ENCODE assay signal across 10 mouse cellular contexts in genomic region chrX:136170625-136171024, GRCm38 (mm10). TPM values are rescaled to one million over a fixed set of nuclear protein-coding genes. Genes with fewer than 3 reads are reported as not detected.
DNase-seq lines count a peak whose midpoint lies in the region; ATAC-seq and TF ChIP-seq lines count a peak whose summit lies in the region.
"Had no signal": no experiment of that assay in that cellular context is flagged by ENCODE, and none has a peak within 500 bp of the region (broad histone marks: within the 10 kb centered on the region; RNA-seq: fewer than 3 reads in every experiment).

No protein-coding gene starts in this region.

- intact Hi-C loops in heart, adult 2 months (cut with DNase I), result loop anchor here (5.0 kb wide), 1 partner anchor 877 kb away; the partner anchor contains the start of gene Fam199x
- intact Hi-C loops in left cerebral cortex, postnatal 10 days (cut with DNase I), result no loop called here

- TF ChIP-seq EP300 in heart, adult 2 months (IDR thresholded peaks at IDR 0.05; ENCODE audit: insufficient read depth, low read depth, low read length), result no peak

- no peaks in the 10 kb centered on the region for H3K36me3 ChIP-seq in heart, embryonic 10.5 days
- no peaks in the 10 kb centered on the region for H3K36me3 ChIP-seq in heart, adult 2 months (ENCODE audit: control insufficient read depth, insufficient read depth, low read length)
- no peaks in the 10 kb centered on the region for H3K36me3 ChIP-seq in embryonic facial prominence, embryonic 12.5 days
- no peaks in the 10 kb centered on the region for H3K36me3 ChIP-seq in hindbrain, embryonic 15.5 days
- 0 out of 2 replicates have a peak, but pooled peaks cover 3% of the 10 kb centered on the region for H3K36me3 ChIP-seq in midbrain, embryonic 14.5 days (ENCODE audit: control insufficient read depth, insufficient read depth, low read length)

- peak overlapping the region; percentile 65 for H3K4me3 ChIP-seq in heart, embryonic 10.5 days
- no peak overlapping the region for H3K4me3 ChIP-seq in heart, adult 2 months
- peak overlapping the region; percentile 57 for H3K4me3 ChIP-seq in embryonic facial prominence, embryonic 12.5 days
- H3K4me3 ChIP-seq in hindbrain, embryonic 15.5 days, result peak overlapping the region; percentile 57
- H3K4me3 ChIP-seq in midbrain, embryonic 14.5 days (replicated peaks; ENCODE audit: low read depth, low read length), result peak overlapping the region; percentile 53

- TF ChIP-seq CTCF in heart, adult 2 months (IDR thresholded peaks at IDR 0.05), result no peak

- H3K4me2 ChIP-seq in embryonic facial prominence, embryonic 12.5 days (replicated peaks), result peak overlapping the region; percentile 50
- H3K4me2 ChIP-seq in hindbrain, embryonic 15.5 days, result peak overlapping the region; percentile 58
- H3K4me2 ChIP-seq in midbrain, embryonic 14.5 days (ENCODE audit: low read length), result peak overlapping the region; percentile 56

- no peaks in the 10 kb centered on the region for H3K9me3 ChIP-seq in heart, embryonic 10.5 days
- no peaks in the 10 kb centered on the region for H3K9me3 ChIP-seq in embryonic facial prominence, embryonic 12.5 days
- no peaks in the 10 kb centered on the region for H3K9me3 ChIP-seq in hindbrain, embryonic 15.5 days
- no peaks in the 10 kb centered on the region for H3K9me3 ChIP-seq in midbrain, embryonic 14.5 days (ENCODE audit: control insufficient read depth, low read length)

- no peak for TF ChIP-seq POLR2A in heart, adult 2 months (IDR thresholded peaks at IDR 0.05; ENCODE audit: insufficient read depth, low read depth, low read length)

- no peak for DNase-seq in heart, embryonic 10.5 days (ENCODE audit: low spot score)
- DNase-seq in heart, adult 2 months, result no peak
- DNase-seq in midbrain, embryonic 14.5 days, result no peak
- no peak for DNase-seq in right cerebral cortex, postnatal 25 days
- no peak for DNase-seq in layer of hippocampus, adult 8-10 months (ENCODE audit: low spot score in 2 of 2)
- DNase-seq in left cerebral cortex, postnatal 10 days (ENCODE audit: extremely low spot score in 1 of 2, low spot score in 2 of 2), result no peak
- DNase-seq: B cell, adult 2 months had no signal

- H3K27me3 ChIP-seq in heart, embryonic 10.5 days (ENCODE audit: insufficient read depth, poor library complexity, severe bottlenecking), result no peaks in the 10 kb centered on the region
- H3K27me3 ChIP-seq in heart, adult 2 months (ENCODE audit: control insufficient read depth, insufficient read depth, low read length), result no peaks in the 10 kb centered on the region
- H3K27me3 ChIP-seq in embryonic facial prominence, embryonic 12.5 days, result peaks cover 5% of the 10 kb centered on the region; the same call in 1 of the 2 replicates
- H3K27me3 ChIP-seq in hindbrain, embryonic 15.5 days, result no peaks in the 10 kb centered on the region
- H3K27me3 ChIP-seq in midbrain, embryonic 14.5 days (ENCODE audit: control insufficient read depth, insufficient read depth, low read length), result no peaks in the 10 kb centered on the region

- peak overlapping the region; percentile 90; the same call in 1 of the 2 replicates for H3K27ac ChIP-seq in heart, embryonic 10.5 days
- H3K27ac ChIP-seq in heart, adult 2 months, result no peak overlapping the region
- H3K27ac ChIP-seq in embryonic facial prominence, embryonic 12.5 days, result 0 out of 2 replicates have a peak overlapping the region, but pooled peaks have one; percentile 17
- no peak overlapping the region for H3K27ac ChIP-seq in hindbrain, embryonic 15.5 days (replicated peaks)
- H3K27ac ChIP-seq in midbrain, embryonic 14.5 days (replicated peaks; ENCODE audit: low read depth, low read length), result no peak overlapping the region

- no peak for ATAC-seq in embryonic facial prominence, embryonic 12.5 days (ENCODE audit: insufficient number of reproducible peaks, insufficient read depth, low FRiP score, low TSS enrichment)
- no peak for ATAC-seq in hindbrain, embryonic 15.5 days (ENCODE audit: low FRiP score, low read depth)
- no peak for ATAC-seq in midbrain, embryonic 14.5 days (ENCODE audit: low FRiP score, low TSS enrichment)

- 40% methylated on average over 10 of the region's 10 CpGs for WGBS in heart, embryonic 10.5 days
- 48% methylated on average over 10 of the region's 10 CpGs for WGBS in heart, adult 2 months
- 66% methylated on average over 10 of the region's 10 CpGs for WGBS in embryonic facial prominence, embryonic 12.5 days
- 66% methylated on average over 10 of the region's 10 CpGs for WGBS in hindbrain, embryonic 15.5 days
- 63% methylated on average over 10 of the region's 10 CpGs for WGBS in midbrain, embryonic 14.5 days

- H3K79me2 ChIP-seq in heart, adult 2 months (replicated peaks; ENCODE audit: control insufficient read depth, insufficient read depth, low read length), result no peaks in the 10 kb centered on the region

- H3K4me1 ChIP-seq in heart, embryonic 10.5 days, result no peaks in the 10 kb centered on the region
- no peaks in the 10 kb centered on the region for H3K4me1 ChIP-seq in heart, adult 2 months (ENCODE audit: control insufficient read depth, insufficient read depth, low read length)
- no peaks in the 10 kb centered on the region for H3K4me1 ChIP-seq in embryonic facial prominence, embryonic 12.5 days
- peaks cover 5% of the 10 kb centered on the region for H3K4me1 ChIP-seq in hindbrain, embryonic 15.5 days (replicated peaks)
- no peaks in the 10 kb centered on the region for H3K4me1 ChIP-seq in midbrain, embryonic 14.5 days (ENCODE audit: control insufficient read depth, insufficient read depth, low read length)

- H3K9ac ChIP-seq in heart, adult 2 months (ENCODE audit: low read depth, low read length), result no peak overlapping the region
- peak overlapping the region; percentile 73; the same call in 1 of the 2 replicates for H3K9ac ChIP-seq in embryonic facial prominence, embryonic 12.5 days
- no peak overlapping the region for H3K9ac ChIP-seq in hindbrain, embryonic 15.5 days
- H3K9ac ChIP-seq in midbrain, embryonic 14.5 days (replicated peaks; ENCODE audit: low read length), result no peak overlapping the region

RNA-seq across cellular contexts. Expression of gene Tceal8, which starts 1.5 kb away (rescaled TPM):
- 256 and 309 TPM in 2 replicates for polyA plus RNA-seq in heart, embryonic 10.5 days (2016; fragmentation: Nextera tagmentation; extraction: Ambion mirVana)
- total RNA-seq in heart, adult 2 months (2021), result 10 to 100 TPM; 14.4 to 15.4 TPM
- 7.8 and 15.1 TPM in 2 replicates for polyA plus RNA-seq in heart, adult 2 months (2012; rRNA removed)
- polyA plus RNA-seq in embryonic facial prominence, embryonic 12.5 days (2016; fragmentation: Nextera tagmentation; extraction: Ambion mirVana), result 191 and 215 TPM in 2 replicates
- 119 and 125 TPM in 2 replicates for polyA plus RNA-seq in hindbrain, embryonic 15.5 days (2015; fragmentation: Nextera tagmentation; extraction: Ambion mirVana)
- 133 and 136 TPM in 2 replicates for polyA plus RNA-seq in midbrain, embryonic 14.5 days (2014; fragmentation: Nextera tagmentation; extraction: Ambion mirVana)
- total RNA-seq in layer of hippocampus, adult 8-10 months (2022), result 10 to 100 TPM; 30.2 to 41.4 (median 34.4) TPM
- 10 to 100 TPM; 36.7 to 51.6 TPM for total RNA-seq in left cerebral cortex, postnatal 10 days (2021)

RNA-seq across cellular contexts. Expression of gene Bex4, which starts 31.8 kb away (rescaled TPM):
- 183 and 228 TPM in 2 replicates for polyA plus RNA-seq in heart, embryonic 10.5 days (2016; fragmentation: Nextera tagmentation; extraction: Ambion mirVana)
- 1 to 10 TPM in 1 of 2 experiments, under 1 TPM in 1; 0.44 to 1.3 TPM for total RNA-seq in heart, adult 2 months (2021)
- polyA plus RNA-seq in heart, adult 2 months (2012; rRNA removed), result 0.44 and 0.66 TPM in 2 replicates
- polyA plus RNA-seq in embryonic facial prominence, embryonic 12.5 days (2016; fragmentation: Nextera tagmentation; extraction: Ambion mirVana), result 68.5 and 68.7 TPM in 2 replicates
- 142 and 146 TPM in 2 replicates for polyA plus RNA-seq in hindbrain, embryonic 15.5 days (2015; fragmentation: Nextera tagmentation; extraction: Ambion mirVana)
- 139 and 159 TPM in 2 replicates for polyA plus RNA-seq in midbrain, embryonic 14.5 days (2014; fragmentation: Nextera tagmentation; extraction: Ambion mirVana)
- total RNA-seq in layer of hippocampus, adult 8-10 months (2022), result 10 to 100 TPM; 16.9 to 22.5 (median 19.1) TPM
- total RNA-seq in left cerebral cortex, postnatal 10 days (2021), result 10 to 100 TPM; 42.2 to 47.0 TPM

RNA-seq across cellular contexts. Expression of gene Tceal5, which starts 33.1 kb away (rescaled TPM):
- polyA plus RNA-seq in heart, embryonic 10.5 days (2016; fragmentation: Nextera tagmentation; extraction: Ambion mirVana), result 9.6 and 11.1 TPM in 2 replicates
- total RNA-seq in heart, adult 2 months (2021), result under 1 TPM; 0.26 to 0.68 TPM
- polyA plus RNA-seq in heart, adult 2 months (2012; rRNA removed), result 0.14 TPM in 1 of 2 replicates, not detected in the other
- 9.8 and 10.9 TPM in 2 replicates for polyA plus RNA-seq in embryonic facial prominence, embryonic 12.5 days (2016; fragmentation: Nextera tagmentation; extraction: Ambion mirVana)
- 35.3 and 37.8 TPM in 2 replicates for polyA plus RNA-seq in hindbrain, embryonic 15.5 days (2015; fragmentation: Nextera tagmentation; extraction: Ambion mirVana)
- 8.0 and 17.2 TPM in 2 replicates for polyA plus RNA-seq in midbrain, embryonic 14.5 days (2014; fragmentation: Nextera tagmentation; extraction: Ambion mirVana)
- total RNA-seq in layer of hippocampus, adult 8-10 months (2022), result 100 to 1,000 TPM in 2 of 4 experiments, 10 to 100 TPM in 2; 74.5 to 139 (median 105) TPM
- 100 to 1,000 TPM in 1 of 2 experiments, 10 to 100 TPM in 1; 98.6 to 110 TPM for total RNA-seq in left cerebral cortex, postnatal 10 days (2021)

RNA-seq across cellular contexts. Expression of gene Tceal7, which starts 44.0 kb away (rescaled TPM):
- 2.5 and 3.5 TPM in 2 replicates for polyA plus RNA-seq in heart, embryonic 10.5 days (2016; fragmentation: Nextera tagmentation; extraction: Ambion mirVana)
- total RNA-seq in heart, adult 2 months (2021), result under 1 TPM; 0.34 to 0.86 TPM
- polyA plus RNA-seq in heart, adult 2 months (2012; rRNA removed), result 0.18 TPM in 1 of 2 replicates, not detected in the other
- polyA plus RNA-seq in embryonic facial prominence, embryonic 12.5 days (2016; fragmentation: Nextera tagmentation; extraction: Ambion mirVana), result 9.8 and 12.1 TPM in 2 replicates
- polyA plus RNA-seq in hindbrain, embryonic 15.5 days (2015; fragmentation: Nextera tagmentation; extraction: Ambion mirVana), result 2.7 and 4.1 TPM in 2 replicates
- 1.8 and 1.9 TPM in 2 replicates for polyA plus RNA-seq in midbrain, embryonic 14.5 days (2014; fragmentation: Nextera tagmentation; extraction: Ambion mirVana)
- 1 to 10 TPM in 3 of 4 experiments, under 1 TPM in 1; 0.67 to 2.5 (median 2.0) TPM for total RNA-seq in layer of hippocampus, adult 8-10 months (2022)
- 1 to 10 TPM; 4.7 to 8.1 TPM for total RNA-seq in left cerebral cortex, postnatal 10 days (2021)
- polyA plus RNA-seq: small intestine, adult 2 months had no signal

RNA-seq across cellular contexts. Expression of gene Bex1, which starts 44.7 kb away (rescaled TPM):
- 197 and 260 TPM in 2 replicates for polyA plus RNA-seq in heart, embryonic 10.5 days (2016; fragmentation: Nextera tagmentation; extraction: Ambion mirVana)
- total RNA-seq in heart, adult 2 months (2021), result 1 to 10 TPM; 1.8 to 3.7 TPM
- polyA plus RNA-seq in heart, adult 2 months (2012; rRNA removed), result 2.0 and 2.4 TPM in 2 replicates
- 86.3 and 86.5 TPM in 2 replicates for polyA plus RNA-seq in embryonic facial prominence, embryonic 12.5 days (2016; fragmentation: Nextera tagmentation; extraction: Ambion mirVana)
- 259 and 270 TPM in 2 replicates for polyA plus RNA-seq in hindbrain, embryonic 15.5 days (2015; fragmentation: Nextera tagmentation; extraction: Ambion mirVana)
- 195 and 260 TPM in 2 replicates for polyA plus RNA-seq in midbrain, embryonic 14.5 days (2014; fragmentation: Nextera tagmentation; extraction: Ambion mirVana)
- 10 to 100 TPM; 73.8 to 81.8 (median 79.0) TPM for total RNA-seq in layer of hippocampus, adult 8-10 months (2022)
- total RNA-seq in left cerebral cortex, postnatal 10 days (2021), result 100 to 1,000 TPM; 151 to 158 TPM

Comparison
In these comparisons a context has a peak if more than half of its experiments do, and no peak if none do; other contexts are left out.
1. H3K27ac ChIP-seq: peak in heart, embryonic 10.5 days (single experiment) and embryonic facial prominence, embryonic 12.5 days (single experiment); none in heart, adult 2 months (single experiment), hindbrain, embryonic 15.5 days (single experiment) and midbrain, embryonic 14.5 days (single experiment).
2. RNA of gene Bex4, which starts 31.8 kb away (polyA plus RNA-seq): 183 to 228 TPM in heart, embryonic 10.5 days, 142 to 146 TPM in hindbrain, embryonic 15.5 days, 139 to 159 TPM in midbrain, embryonic 14.5 days and 68.5 to 68.7 TPM in embryonic facial prominence, embryonic 12.5 days; 0.44 to 0.66 TPM in heart, adult 2 months; every median in the first group is over 10 times any median in the second.
3. Peak in every context shown above with its lines, with median percentiles within 50 percentile points of each other: H3K4me2 ChIP-seq.